Mouse (Mus musculus): ENCODE results near the gene Nos1ap.

- TF ChIP-seq CTCF (IDR thresholded peaks at IDR 0.05; ENCODE audit: borderline replicate concordance, insufficient read depth, low read depth, low read length) (no peak), POLR2A (IDR thresholded peaks at IDR 0.05; ENCODE audit: borderline replicate concordance, insufficient read depth, low read length) (no peak)
Measured at GRCm38 (mm10) chr1:170302456-170302855, 287.2 kb downstream of the Nos1ap start.

Data from cerebellum, adult 2 months (tissue).